Mouse (Mus musculus) right cerebral cortex, postnatal 10 days (tissue): ENCODE results near the gene Egflam.

Source experiments
- DNase-seq, 2 experiments: peaks; one replicate each; pipeline ENCODE4 v3.0.0; 2021; ENCODE audit warnings: low spot score in 2 of 2

The Egflam gene

GRCm38 (mm10) chr15:7292854-7293253 lies 105.3 kb downstream of the Egflam start:
- DNase-seq, result no peak

GRCm38 (mm10) chr15:7290003-7290402 lies 108.2 kb downstream of the Egflam start:
- no peak for DNase-seq

GRCm38 (mm10) chr15:7289516-7289915 lies 108.7 kb downstream of the Egflam start:
- DNase-seq, result no peak

- no peak for DNase-seq
These were observed 109.3 kb downstream of the Egflam start for GRCm38 (mm10) chr15:7288841-7289424.

GRCm38 (mm10) chr15:7287911-7288310 lies 110.3 kb downstream of the Egflam start:
- DNase-seq, result no peak

- DNase-seq, result peak in 1 of 2 experiments; percentile 27
These were observed 116.6 kb downstream of the Egflam start for GRCm38 (mm10) chr15:7281579-7281978.

GRCm38 (mm10) chr15:7263822-7264221 lies 134.4 kb downstream of the Egflam start:
- DNase-seq, result peak; percentile 79 to 85

- no peak for DNase-seq
These were observed 134.9 kb downstream of the Egflam start for GRCm38 (mm10) chr15:7263339-7263738.

GRCm38 (mm10) chr15:7261371-7261770 lies 136.8 kb downstream of the Egflam start:
- no peak for DNase-seq

GRCm38 (mm10) chr15:7256577-7256976 lies 141.6 kb downstream of the Egflam start:
- no peak for DNase-seq

- DNase-seq, result no peak
These were observed 144.9 kb downstream of the Egflam start for GRCm38 (mm10) chr15:7253326-7253725.

GRCm38 (mm10) chr15:7252106-7252636 lies 146.0 kb downstream of the Egflam start:
- DNase-seq, result no peak

- DNase-seq, result no peak
These were observed 147.2 kb downstream of the Egflam start for GRCm38 (mm10) chr15:7251042-7251441.

GRCm38 (mm10) chr15:7249216-7249615 lies 149.0 kb downstream of the Egflam start:
- DNase-seq, result no peak

GRCm38 (mm10) chr15:7247321-7247720 lies 150.9 kb downstream of the Egflam start:
- no peak for DNase-seq

- DNase-seq, result no peak
These were observed 155.9 kb downstream of the Egflam start for GRCm38 (mm10) chr15:7242161-7242850.

- peak; percentile 46 to 55 for DNase-seq
These were observed 157.2 kb downstream of the Egflam start for GRCm38 (mm10) chr15:7240950-7241349.

- DNase-seq, result no peak
These were observed 158.3 kb downstream of the Egflam start for GRCm38 (mm10) chr15:7239904-7240303.

- DNase-seq, result no peak
These were observed 164.7 kb downstream of the Egflam start for GRCm38 (mm10) chr15:7233393-7234090.

GRCm38 (mm10) chr15:7226225-7226624 lies 172.0 kb downstream of the Egflam start:
- peak; percentile 77 to 87 for DNase-seq

- DNase-seq, result peak in 1 of 2 experiments; percentile 34
These were observed 173.9 kb downstream of the Egflam start for GRCm38 (mm10) chr15:7224151-7224775.

- peak in 1 of 2 experiments; percentile 33 for DNase-seq
These were observed 175.4 kb downstream of the Egflam start for GRCm38 (mm10) chr15:7222809-7223208.
